Mouse (Mus musculus) E14TG2a.4 (cell line): Measurements from ENCODE around the gene Actrt2.

Experiments
- CTCF ChIP-seq: conservative IDR thresholded peaks from 2 replicates; pipeline ENCODE4 v1.5.1; 2014; ENCODE audit warnings: low read length
- POU5F1 ChIP-seq: IDR thresholded peaks from 2 replicates; pipeline ENCODE4 v1.6.1; 2014; ENCODE audit warnings: low read length, borderline replicate concordance

- TF ChIP-seq CTCF (no peak), POU5F1 (no peak)
Observed at GRCm38 (mm10) chr4:154705056-154705455, 37.4 kb upstream of the Actrt2 start.
